Mouse (Mus musculus): ENCODE results near the gene Atad2b. TPM values are rescaled to one million over a fixed set of nuclear protein-coding genes. Genes with fewer than 3 reads are reported as not detected.

Atad2b gene
- total and polyA plus RNA-seq, 2 experiments from 2014 or later: 4.9 to 18.2 TPM

DNA sequence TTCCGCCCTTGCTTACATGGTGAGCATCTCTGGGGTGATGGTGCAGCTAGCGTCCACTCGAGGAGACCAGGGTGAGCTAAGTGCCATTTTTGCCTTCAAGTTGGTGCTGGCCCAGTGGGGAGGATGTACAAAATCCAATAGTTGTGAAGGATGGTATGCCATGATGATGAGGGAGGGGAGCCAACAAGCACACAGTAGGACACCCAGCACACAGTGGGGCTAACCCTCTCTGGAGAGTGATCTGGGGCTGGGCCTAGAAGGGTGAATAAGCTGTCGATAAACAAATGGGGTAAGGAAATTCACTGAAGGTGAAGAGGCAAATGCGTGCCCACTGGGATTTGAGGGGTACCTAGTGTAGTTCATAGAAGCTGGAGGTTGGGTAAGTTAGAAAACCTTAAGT, 167.6 kb downstream of the Atad2b start:
- Histone ChIP-seq H3K9ac (replicated peaks; ENCODE audit: low read depth, low read length) (no peak overlapping the region), H3K9me3 (replicated peaks; ENCODE audit: control insufficient read depth, low read length) (no peaks in the 10 kb centered on the region), H3K27me3 (ENCODE audit: control insufficient read depth, insufficient read depth, low read length) (no peaks in the 10 kb centered on the region), H3K4me1 (ENCODE audit: control insufficient read depth, insufficient read depth) (peaks cover 10% of the 10 kb centered on the region), H3K36me3 (replicated peaks; ENCODE audit: control insufficient read depth, insufficient read depth, low read length) (no peaks in the 10 kb centered on the region), H3K27ac (ENCODE audit: low read depth) (no peak overlapping the region), H3K4me2 (ENCODE audit: low read depth, low read length) (no peak overlapping the region), H3K4me3 (ENCODE audit: low read depth, low read length) (no peak overlapping the region)
- no peak for ATAC-seq (ENCODE audit: insufficient read depth, low read depth)
- DNase-seq (ENCODE audit: low spot score): no peak
- 94% methylated on average over 5 of the region's 5 CpGs for WGBS
- no peak for TF ChIP-seq EP300 (IDR thresholded peaks at IDR 0.05; ENCODE audit: low read depth)

- peak overlapping the region; percentile 43 for H3K4me2 ChIP-seq (ENCODE audit: low read depth, low read length)
- H3K27me3 ChIP-seq (ENCODE audit: control insufficient read depth, insufficient read depth, low read length): no peaks in the 10 kb centered on the region
- ATAC-seq (ENCODE audit: insufficient read depth, low read depth) (no peak), DNase-seq (ENCODE audit: low spot score) (peak; percentile 66)
- H3K9ac ChIP-seq (replicated peaks; ENCODE audit: low read depth, low read length): no peak overlapping the region
- no peaks in the 10 kb centered on the region for H3K36me3 ChIP-seq (replicated peaks; ENCODE audit: control insufficient read depth, insufficient read depth, low read length)
- no peak for TF ChIP-seq EP300 (IDR thresholded peaks at IDR 0.05; ENCODE audit: low read depth)
- no peak for TF ChIP-seq CTCF (IDR thresholded peaks at IDR 0.05; ENCODE audit: low read depth)
- 24% methylated on average over 10 of the region's 10 CpGs for WGBS
- no peaks in the 10 kb centered on the region for H3K9me3 ChIP-seq (replicated peaks; ENCODE audit: control insufficient read depth, low read length)
- H3K4me1 ChIP-seq (ENCODE audit: control insufficient read depth, insufficient read depth): peaks cover 10% of the 10 kb centered on the region
- no peak overlapping the region for H3K4me3 ChIP-seq (ENCODE audit: low read depth, low read length)
- no peak overlapping the region for H3K27ac ChIP-seq (ENCODE audit: low read depth)
Measured at GRCm38 (mm10) chr12:5087787-5088519, 170.8 kb downstream of the Atad2b start.

GRCm38 (mm10) chr12:5088639-5089038, 171.5 kb downstream of the Atad2b start:
- no peak overlapping the region for H3K27ac ChIP-seq (ENCODE audit: low read depth)
- ATAC-seq (ENCODE audit: insufficient read depth, low read depth): no peak; the same call in 1 of the 2 replicates
- no peak for TF ChIP-seq CTCF (IDR thresholded peaks at IDR 0.05; ENCODE audit: low read depth)
- no peak for TF ChIP-seq EP300 (IDR thresholded peaks at IDR 0.05; ENCODE audit: low read depth)
- H3K36me3 ChIP-seq (replicated peaks; ENCODE audit: control insufficient read depth, insufficient read depth, low read length): no peaks in the 10 kb centered on the region
- 44% methylated on average over 1 of the region's 1 CpGs for WGBS
- H3K9ac ChIP-seq (replicated peaks; ENCODE audit: low read depth, low read length): no peak overlapping the region
- H3K4me1 ChIP-seq (ENCODE audit: control insufficient read depth, insufficient read depth): peaks cover 10% of the 10 kb centered on the region
- H3K4me2 ChIP-seq (ENCODE audit: low read depth, low read length): no peak overlapping the region
- no peaks in the 10 kb centered on the region for H3K9me3 ChIP-seq (replicated peaks; ENCODE audit: control insufficient read depth, low read length)
- no peak for DNase-seq (ENCODE audit: low spot score)
- H3K4me3 ChIP-seq (ENCODE audit: low read depth, low read length): no peak overlapping the region
- H3K27me3 ChIP-seq (ENCODE audit: control insufficient read depth, insufficient read depth, low read length): no peaks in the 10 kb centered on the region

Other genes starting within 250 kb of the Atad2b start
- gene Fam228a, start 178.9 kb upstream of the Atad2b start, total RNA-seq (2014; rRNA removed; ENCODE audit: low replicate concordance): 0.08 and 0.65 TPM in 2 replicates
- 0.14 TPM in 1 of 2 replicates, not detected in the other for gene Fam228a, start 178.9 kb upstream of the Atad2b start, polyA plus RNA-seq (2015; fragmentation: Nextera tagmentation; extraction: Ambion mirVana)
- 2.7 TPM in 1 of 2 replicates, not detected in the other for gene Pfn4, start 148.3 kb upstream of the Atad2b start, total RNA-seq (2014; rRNA removed; ENCODE audit: low replicate concordance)
- gene Pfn4, start 148.3 kb upstream of the Atad2b start, polyA plus RNA-seq (2015; fragmentation: Nextera tagmentation; extraction: Ambion mirVana): 3.4 TPM in 2 replicates
- gene Fam228b, start 148.1 kb upstream of the Atad2b start, total RNA-seq (2014; rRNA removed; ENCODE audit: low replicate concordance): 0.19 and 3.4 TPM in 2 replicates
- 2.3 and 3.3 TPM in 2 replicates for gene Fam228b, start 148.1 kb upstream of the Atad2b start, polyA plus RNA-seq (2015; fragmentation: Nextera tagmentation; extraction: Ambion mirVana)
- gene Sf3b6, start 99.8 kb upstream of the Atad2b start, total RNA-seq (2014; rRNA removed; ENCODE audit: low replicate concordance): 53.2 and 74.0 TPM in 2 replicates
- 144 and 147 TPM in 2 replicates for gene Sf3b6, start 99.8 kb upstream of the Atad2b start, polyA plus RNA-seq (2015; fragmentation: Nextera tagmentation; extraction: Ambion mirVana)
- gene Fkbp1b, start 75.8 kb upstream of the Atad2b start, total RNA-seq (2014; rRNA removed; ENCODE audit: low replicate concordance): 0.34 and 1.5 TPM in 2 replicates
- 5.2 and 6.2 TPM in 2 replicates for gene Fkbp1b, start 75.8 kb upstream of the Atad2b start, polyA plus RNA-seq (2015; fragmentation: Nextera tagmentation; extraction: Ambion mirVana)
- gene Wdcp, start 74.0 kb upstream of the Atad2b start, total RNA-seq (2014; rRNA removed; ENCODE audit: low replicate concordance): 6.2 and 7.8 TPM in 2 replicates
- 12.6 and 14.6 TPM in 2 replicates for gene Wdcp, start 74.0 kb upstream of the Atad2b start, polyA plus RNA-seq (2015; fragmentation: Nextera tagmentation; extraction: Ambion mirVana)
- gene Mfsd2b, start 43.0 kb upstream of the Atad2b start, total RNA-seq (2014; rRNA removed; ENCODE audit: low replicate concordance): 1.1 TPM in 1 of 2 replicates, not detected in the other
- gene Mfsd2b, start 43.0 kb upstream of the Atad2b start, polyA plus RNA-seq (2015; fragmentation: Nextera tagmentation; extraction: Ambion mirVana): 0.69 and 0.79 TPM in 2 replicates
- 18.7 and 21.0 TPM in 2 replicates for gene Ubxn2a, start 9.6 kb upstream of the Atad2b start, total RNA-seq (2014; rRNA removed; ENCODE audit: low replicate concordance)
- gene Ubxn2a, start 9.6 kb upstream of the Atad2b start, polyA plus RNA-seq (2015; fragmentation: Nextera tagmentation; extraction: Ambion mirVana): 44.7 and 45.1 TPM in 2 replicates